Mouse (Mus musculus) olfactory bulb, adult 2 months (tissue): Measurements from ENCODE around the gene Naaladl2. TPM values are rescaled to one million over a fixed set of nuclear protein-coding genes. Genes with fewer than 3 reads are reported as not detected.

Experiments used
- H3K27ac ChIP-seq: fragments of 200-500 bp; 2 replicates; pipeline ENCODE4 v1.5.1; 2012; ENCODE audit warnings: low read depth, low read length; ENCODE audit not compliant: insufficient read depth
- H3K4me1 ChIP-seq: fragments of 200-500 bp; 2 replicates; pipeline ENCODE4 v1.6.1; 2012; ENCODE audit warnings: low read length; ENCODE audit not compliant: control insufficient read depth, insufficient read depth
- H3K4me3 ChIP-seq: fragments of 200-500 bp; 2 replicates; pipeline ENCODE4 v1.5.1; 2012; ENCODE audit warnings: mild to moderate bottlenecking, low read depth, low read length, moderate library complexity; ENCODE audit not compliant: insufficient read depth
- CTCF ChIP-seq: fragments of 200-500 bp; IDR thresholded peaks from 2 replicates; pipeline ENCODE4 v1.5.1; 2012; ENCODE audit warnings: low read depth, mild to moderate bottlenecking, low read length, moderate library complexity; ENCODE audit not compliant: insufficient read depth
- POLR2A ChIP-seq: fragments of 200-500 bp; IDR thresholded peaks from 2 replicates; pipeline ENCODE4 v1.6.1; 2012; ENCODE audit warnings: mild to moderate bottlenecking, low read depth, low read length, moderate library complexity; ENCODE audit not compliant: insufficient read depth
- WGBS: fragments of 180-500 bp; shearing (Covaris S2); methylation state at CpG from one replicate; pipeline ENCODE4 v1.1.7; 2018; 5-methylcytosine and 5-hydroxymethylcytosine counted together
- polyA plus RNA-seq: library from polyadenylated mRNA; stranded (reverse); fragments of >200 nt; gene quantifications from 2 replicates; pipeline ENCODE4 v1.2.4, GENCODE M21; 2012; ENCODE audit warnings: low replicate concordance; ENCODE audit not compliant: missing spikeins, insufficient read depth, insufficient read length

The Naaladl2 gene
- polyA plus RNA-seq, 1 experiment: not detected

GRCm38 (mm10) chr3:24747182-24747856 lies 396.7 kb downstream of the Naaladl2 start:
- 95% methylated on average over 6 of the region's 6 CpGs for WGBS
- Histone ChIP-seq H3K4me1 (no peaks in the 10 kb centered on the region), H3K27ac (no peak overlapping the region), H3K4me3 (no peak overlapping the region)
- TF ChIP-seq POLR2A: no peak
- TF ChIP-seq CTCF: no peak

DNA sequence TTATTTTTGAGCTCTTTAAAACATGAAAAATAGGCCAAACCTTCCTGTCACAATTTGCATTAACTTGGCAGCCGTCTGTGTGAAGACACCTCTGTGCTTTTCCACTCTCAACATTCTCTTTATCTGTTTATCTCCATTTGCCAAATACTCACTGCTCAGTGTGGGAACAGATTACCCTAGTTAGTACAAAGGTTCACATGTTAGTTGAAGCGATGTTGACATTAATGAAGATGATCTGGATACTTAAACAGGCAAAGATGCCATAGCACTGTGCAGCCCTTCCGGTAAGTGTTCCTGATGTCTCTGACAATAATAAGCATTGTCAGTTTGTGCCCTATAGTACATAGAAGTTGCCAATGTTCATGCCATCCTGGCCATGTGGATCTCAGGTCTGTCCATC lies 400.1 kb downstream of the Naaladl2 start:
- no peak overlapping the region for H3K27ac ChIP-seq
- TF ChIP-seq CTCF (no peak), POLR2A (no peak)
- no peak overlapping the region for H3K4me3 ChIP-seq
- WGBS: 87% methylated on average over 3 of the region's 3 CpGs
- no peaks in the 10 kb centered on the region for H3K4me1 ChIP-seq

GRCm38 (mm10) chr3:24719181-24719749 lies 424.8 kb downstream of the Naaladl2 start:
- no peaks in the 10 kb centered on the region for H3K4me1 ChIP-seq
- WGBS: 53% methylated on average over 3 of the region's 3 CpGs
- no peak overlapping the region for H3K27ac ChIP-seq
- H3K4me3 ChIP-seq: no peak overlapping the region
- no peak for TF ChIP-seq POLR2A
- TF ChIP-seq CTCF: no peak

GRCm38 (mm10) chr3:24714770-24715169 lies 429.3 kb downstream of the Naaladl2 start:
- Histone ChIP-seq H3K4me3 (no peak overlapping the region), H3K27ac (no peak overlapping the region), H3K4me1 (no peaks in the 10 kb centered on the region)
- 49% methylated on average over 3 of the region's 3 CpGs for WGBS
- TF ChIP-seq CTCF (no peak), POLR2A (no peak)

GRCm38 (mm10) chr3:24705778-24706423 lies 438.2 kb downstream of the Naaladl2 start:
- no peak for TF ChIP-seq CTCF
- no peak for TF ChIP-seq POLR2A
- no peak overlapping the region for H3K27ac ChIP-seq
- WGBS: 73% methylated on average over 4 of the region's 4 CpGs
- no peak overlapping the region for H3K4me3 ChIP-seq
- no peaks in the 10 kb centered on the region for H3K4me1 ChIP-seq

- no peak for TF ChIP-seq CTCF
- no peak for TF ChIP-seq POLR2A
- 97% methylated on average over 2 of the region's 2 CpGs for WGBS
- Histone ChIP-seq H3K27ac (no peak overlapping the region), H3K4me3 (no peak overlapping the region), H3K4me1 (no peaks in the 10 kb centered on the region)
These were observed 453.7 kb downstream of the Naaladl2 start for GRCm38 (mm10) chr3:24690162-24690915.

DNA sequence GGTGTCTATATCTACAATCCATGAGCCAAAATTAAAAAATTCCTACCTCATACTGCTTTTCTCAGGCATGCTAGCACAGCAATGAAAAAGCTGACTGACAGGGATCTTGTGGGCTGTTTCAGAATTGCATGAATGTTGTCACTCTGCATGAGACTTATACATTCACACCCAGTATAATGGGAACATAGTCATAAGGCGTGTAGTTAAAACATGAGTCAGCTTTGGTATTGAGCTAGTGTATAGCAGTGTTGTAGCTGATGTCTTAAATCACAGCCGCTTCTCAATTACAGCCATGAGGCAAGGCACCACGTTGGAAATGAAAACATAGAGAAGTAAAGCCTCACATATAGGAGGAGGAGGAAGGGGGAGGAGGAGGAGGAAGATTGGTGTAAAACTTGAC lies 473.6 kb downstream of the Naaladl2 start:
- 67% methylated on average over 3 of the region's 3 CpGs for WGBS
- TF ChIP-seq CTCF (no peak), POLR2A (no peak)

DNA sequence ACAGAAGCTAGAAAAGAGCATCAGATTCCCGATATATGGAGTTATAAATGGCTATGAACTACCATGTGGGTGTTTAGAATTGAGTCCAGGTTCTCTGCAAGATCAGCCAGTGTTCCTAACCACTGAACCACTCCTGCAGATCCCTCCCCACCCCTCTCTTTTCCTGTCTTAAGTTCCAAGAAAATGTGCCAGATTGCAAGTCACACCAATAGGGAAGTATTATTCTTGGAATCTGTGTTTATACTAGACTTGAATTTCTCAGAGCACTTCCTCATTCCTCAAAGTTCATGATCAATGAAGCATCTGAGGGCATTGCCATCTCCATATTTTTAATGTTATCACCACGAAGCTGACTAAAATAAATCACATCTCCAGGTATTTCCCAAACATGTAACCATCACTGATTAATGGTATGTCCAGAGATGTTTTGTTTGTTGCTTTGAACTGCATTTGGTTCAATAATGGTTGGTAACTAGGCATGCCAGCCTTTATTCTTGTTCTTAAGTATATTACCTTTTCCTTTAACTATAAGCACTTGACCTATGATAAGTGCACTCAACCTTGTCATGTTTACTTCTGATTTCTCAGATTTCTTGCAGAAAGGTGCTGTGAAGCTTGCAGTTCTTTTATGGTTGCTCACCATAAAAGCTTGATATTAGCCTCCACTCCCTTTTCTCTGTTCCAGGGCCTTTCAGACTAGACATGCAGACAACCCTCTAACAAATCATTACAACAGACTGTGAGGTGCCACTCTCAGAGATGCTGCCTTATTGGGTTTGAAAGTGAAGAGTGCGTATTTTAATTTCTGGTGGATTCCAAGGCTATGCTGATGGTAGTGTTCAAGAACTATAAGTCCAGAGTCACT lies 475.8 kb downstream of the Naaladl2 start:
- no peaks in the 10 kb centered on the region for H3K4me1 ChIP-seq
- 89% methylated on average over 3 of the region's 3 CpGs for WGBS
- TF ChIP-seq CTCF: no peak
- no peak for TF ChIP-seq POLR2A
- H3K4me3 ChIP-seq: no peak overlapping the region
- H3K27ac ChIP-seq: no peak overlapping the region

More for the DNA sequence above, 473.6 kb downstream of the Naaladl2 start:
- Histone ChIP-seq H3K4me3 (no peak overlapping the region), H3K27ac (no peak overlapping the region), H3K4me1 (no peaks in the 10 kb centered on the region)
